Mouse (Mus musculus): ENCODE results near the gene Astn1. TPM values are rescaled to one million over a fixed set of nuclear protein-coding genes. Genes with fewer than 3 reads are reported as not detected.

The Astn1 gene
- polyA plus RNA-seq, 1 experiment from 2014 or later: 42.3 TPM

DNA sequence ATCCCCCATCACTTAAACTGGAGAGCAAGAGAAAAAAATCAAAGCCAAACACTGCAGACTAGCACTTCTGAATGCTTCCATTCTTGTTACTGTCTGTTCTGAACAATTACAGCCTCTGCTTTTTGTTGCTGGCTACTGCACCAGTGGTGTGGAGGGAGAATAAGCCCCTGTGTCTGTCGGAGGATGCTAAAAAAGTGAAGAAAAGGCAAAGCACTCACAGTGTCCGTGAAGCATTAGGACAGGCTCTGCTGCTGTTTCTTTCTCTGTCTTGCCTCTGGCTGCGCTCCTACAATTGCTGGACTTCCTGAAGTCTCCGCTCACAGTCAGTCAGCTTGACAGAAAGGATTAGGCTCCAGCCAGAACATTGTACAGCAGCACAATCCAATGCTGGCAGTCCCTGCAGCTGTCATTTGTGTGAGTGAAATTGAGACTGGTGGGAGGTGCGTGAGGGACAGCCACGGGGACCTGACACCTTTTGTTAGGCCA lies 192.0 kb downstream of the Astn1 start:
- Histone ChIP-seq H3K9ac (replicated peaks; ENCODE audit: low read depth, low read length) (no peak overlapping the region), H3K36me3 (ENCODE audit: control insufficient read depth, insufficient read depth) (no peaks in the 10 kb centered on the region), H3K4me2 (ENCODE audit: low read length) (no peak overlapping the region), H3K27me3 (replicated peaks; ENCODE audit: control insufficient read depth, insufficient read depth, low read length) (no peaks in the 10 kb centered on the region), H3K4me1 (replicated peaks; ENCODE audit: control insufficient read depth, insufficient read depth, low read length) (peaks cover 16% of the 10 kb centered on the region), H3K9me3 (ENCODE audit: control insufficient read depth, low read length) (no peaks in the 10 kb centered on the region), H3K4me3 (replicated peaks; ENCODE audit: low read length) (no peak overlapping the region), H3K27ac (ENCODE audit: low read length) (peak overlapping the region; percentile 56; the same call in 1 of the 2 replicates)
- 5% methylated on average over 6 of the region's 6 CpGs for WGBS
- ATAC-seq: peak; percentile 81

GRCm38 (mm10) chr1:158573168-158573567 lies 211.1 kb downstream of the Astn1 start:
- peak overlapping the region; percentile 67 for H3K27ac ChIP-seq (ENCODE audit: low read length)
- peak; percentile 95 for ATAC-seq
- WGBS: 53% methylated on average over 5 of the region's 5 CpGs

GRCm38 (mm10) chr1:158573597-158573996 lies 211.5 kb downstream of the Astn1 start:
- H3K4me3 ChIP-seq (replicated peaks; ENCODE audit: low read length): no peak overlapping the region
- ATAC-seq: peak; percentile 72
- peak overlapping the region; percentile 64 for H3K27ac ChIP-seq (ENCODE audit: low read length)
- H3K27me3 ChIP-seq (replicated peaks; ENCODE audit: control insufficient read depth, insufficient read depth, low read length): no peaks in the 10 kb centered on the region
- H3K9ac ChIP-seq (replicated peaks; ENCODE audit: low read depth, low read length): no peak overlapping the region
- 67% methylated on average over 7 of the region's 7 CpGs for WGBS
- H3K4me1 ChIP-seq (replicated peaks; ENCODE audit: control insufficient read depth, insufficient read depth, low read length): peaks cover 7% of the 10 kb centered on the region
- H3K9me3 ChIP-seq (ENCODE audit: control insufficient read depth, low read length): no peaks in the 10 kb centered on the region
- peaks cover 3% of the 10 kb centered on the region for H3K36me3 ChIP-seq (ENCODE audit: control insufficient read depth, insufficient read depth)
- H3K4me2 ChIP-seq (ENCODE audit: low read length): no peak overlapping the region

More at GRCm38 (mm10) chr1:158573168-158573567, 211.1 kb downstream of the Astn1 start:
- no peaks in the 10 kb centered on the region for H3K27me3 ChIP-seq (replicated peaks; ENCODE audit: control insufficient read depth, insufficient read depth, low read length)
- no peak overlapping the region for H3K4me3 ChIP-seq (replicated peaks; ENCODE audit: low read length)
- H3K36me3 ChIP-seq (ENCODE audit: control insufficient read depth, insufficient read depth): peaks cover under 1% of the 10 kb centered on the region
- no peaks in the 10 kb centered on the region for H3K9me3 ChIP-seq (ENCODE audit: control insufficient read depth, low read length)
- peaks cover 7% of the 10 kb centered on the region for H3K4me1 ChIP-seq (replicated peaks; ENCODE audit: control insufficient read depth, insufficient read depth, low read length)
- H3K4me2 ChIP-seq (ENCODE audit: low read length): no peak overlapping the region
- H3K9ac ChIP-seq (replicated peaks; ENCODE audit: low read depth, low read length): no peak overlapping the region

GRCm38 (mm10) chr1:158575997-158576396 lies 213.9 kb downstream of the Astn1 start:
- no peaks in the 10 kb centered on the region for H3K9me3 ChIP-seq (ENCODE audit: control insufficient read depth, low read length)
- no peak overlapping the region for H3K4me3 ChIP-seq (replicated peaks; ENCODE audit: low read length)
- H3K27me3 ChIP-seq (replicated peaks; ENCODE audit: control insufficient read depth, insufficient read depth, low read length): no peaks in the 10 kb centered on the region
- peaks cover 7% of the 10 kb centered on the region for H3K4me1 ChIP-seq (replicated peaks; ENCODE audit: control insufficient read depth, insufficient read depth, low read length)
- WGBS: 73% methylated on average over 1 of the region's 1 CpGs
- H3K27ac ChIP-seq (ENCODE audit: low read length): no peak overlapping the region
- H3K9ac ChIP-seq (replicated peaks; ENCODE audit: low read depth, low read length): no peak overlapping the region
- no peak for ATAC-seq
- H3K36me3 ChIP-seq (ENCODE audit: control insufficient read depth, insufficient read depth): peaks cover 3% of the 10 kb centered on the region
- H3K4me2 ChIP-seq (ENCODE audit: low read length): no peak overlapping the region

DNA sequence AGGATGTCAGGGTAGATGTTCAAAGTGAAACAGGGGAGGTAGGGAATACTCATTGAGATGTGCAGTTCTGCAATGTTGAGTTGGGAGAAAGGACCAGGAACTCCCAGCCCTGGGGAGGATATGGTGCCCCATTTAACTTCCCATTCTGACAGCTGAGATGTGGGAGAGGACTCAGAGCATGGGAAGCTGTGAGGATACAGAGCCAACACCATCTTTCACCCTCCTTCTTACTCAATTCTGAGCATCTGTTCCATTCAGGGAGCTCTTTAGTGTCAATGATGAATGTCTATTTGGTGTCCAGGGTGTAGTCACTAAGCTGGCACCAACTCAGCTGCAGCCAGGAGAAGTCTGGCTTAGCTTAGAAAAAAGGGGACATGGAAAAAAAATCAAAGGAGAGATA lies 219.7 kb downstream of the Astn1 start:
- Histone ChIP-seq H3K9ac (replicated peaks; ENCODE audit: low read depth, low read length) (no peak overlapping the region), H3K4me1 (replicated peaks; ENCODE audit: control insufficient read depth, insufficient read depth, low read length) (no peaks in the 10 kb centered on the region), H3K9me3 (ENCODE audit: control insufficient read depth, low read length) (no peaks in the 10 kb centered on the region), H3K27me3 (replicated peaks; ENCODE audit: control insufficient read depth, insufficient read depth, low read length) (no peaks in the 10 kb centered on the region), H3K4me2 (ENCODE audit: low read length) (no peak overlapping the region), H3K27ac (ENCODE audit: low read length) (no peak overlapping the region), H3K4me3 (replicated peaks; ENCODE audit: low read length) (no peak overlapping the region), H3K36me3 (ENCODE audit: control insufficient read depth, insufficient read depth) (peaks cover 3% of the 10 kb centered on the region; the same call in 1 of the 2 replicates)
- no peak for ATAC-seq

GRCm38 (mm10) chr1:158588903-158589302 lies 226.8 kb downstream of the Astn1 start:
- H3K27me3 ChIP-seq (replicated peaks; ENCODE audit: control insufficient read depth, insufficient read depth, low read length): no peaks in the 10 kb centered on the region
- 31% methylated on average over 3 of the region's 3 CpGs for WGBS
- no peak overlapping the region for H3K9ac ChIP-seq (replicated peaks; ENCODE audit: low read depth, low read length)
- no peak overlapping the region for H3K27ac ChIP-seq (ENCODE audit: low read length)
- H3K4me1 ChIP-seq (replicated peaks; ENCODE audit: control insufficient read depth, insufficient read depth, low read length): no peaks in the 10 kb centered on the region
- no peak overlapping the region for H3K4me2 ChIP-seq (ENCODE audit: low read length)
- ATAC-seq: peak; percentile 87
- peaks cover 8% of the 10 kb centered on the region; the same call in 1 of the 2 replicates for H3K36me3 ChIP-seq (ENCODE audit: control insufficient read depth, insufficient read depth)
- no peak overlapping the region for H3K4me3 ChIP-seq (replicated peaks; ENCODE audit: low read length)
- H3K9me3 ChIP-seq (ENCODE audit: control insufficient read depth, low read length): no peaks in the 10 kb centered on the region

GRCm38 (mm10) chr1:158596726-158597448 lies 234.8 kb downstream of the Astn1 start:
- H3K27ac ChIP-seq (ENCODE audit: low read length): no peak overlapping the region
- WGBS: 44% methylated on average over 16 of the region's 16 CpGs
- H3K36me3 ChIP-seq (ENCODE audit: control insufficient read depth, insufficient read depth): peaks cover 14% of the 10 kb centered on the region
- H3K4me1 ChIP-seq (replicated peaks; ENCODE audit: control insufficient read depth, insufficient read depth, low read length): no peaks in the 10 kb centered on the region
- no peaks in the 10 kb centered on the region for H3K27me3 ChIP-seq (replicated peaks; ENCODE audit: control insufficient read depth, insufficient read depth, low read length)
- ATAC-seq: peak; percentile 67; the same call in 1 of the 2 replicates
- no peak overlapping the region for H3K9ac ChIP-seq (replicated peaks; ENCODE audit: low read depth, low read length)
- H3K9me3 ChIP-seq (ENCODE audit: control insufficient read depth, low read length): no peaks in the 10 kb centered on the region
- no peak overlapping the region for H3K4me2 ChIP-seq (ENCODE audit: low read length)
- H3K4me3 ChIP-seq (replicated peaks; ENCODE audit: low read length): no peak overlapping the region

- no peak for ATAC-seq
- 90% methylated on average over 7 of the region's 7 CpGs for WGBS
- no peaks in the 10 kb centered on the region for H3K9me3 ChIP-seq (ENCODE audit: control insufficient read depth, low read length)
- H3K4me1 ChIP-seq (replicated peaks; ENCODE audit: control insufficient read depth, insufficient read depth, low read length): no peaks in the 10 kb centered on the region
- no peak overlapping the region for H3K27ac ChIP-seq (ENCODE audit: low read length)
- peaks cover 10% of the 10 kb centered on the region for H3K36me3 ChIP-seq (ENCODE audit: control insufficient read depth, insufficient read depth)
- no peaks in the 10 kb centered on the region for H3K27me3 ChIP-seq (replicated peaks; ENCODE audit: control insufficient read depth, insufficient read depth, low read length)
- H3K9ac ChIP-seq (replicated peaks; ENCODE audit: low read depth, low read length): no peak overlapping the region
- no peak overlapping the region for H3K4me3 ChIP-seq (replicated peaks; ENCODE audit: low read length)
- no peak overlapping the region for H3K4me2 ChIP-seq (ENCODE audit: low read length)
These were observed 235.9 kb downstream of the Astn1 start for GRCm38 (mm10) chr1:158597996-158598395.

DNA sequence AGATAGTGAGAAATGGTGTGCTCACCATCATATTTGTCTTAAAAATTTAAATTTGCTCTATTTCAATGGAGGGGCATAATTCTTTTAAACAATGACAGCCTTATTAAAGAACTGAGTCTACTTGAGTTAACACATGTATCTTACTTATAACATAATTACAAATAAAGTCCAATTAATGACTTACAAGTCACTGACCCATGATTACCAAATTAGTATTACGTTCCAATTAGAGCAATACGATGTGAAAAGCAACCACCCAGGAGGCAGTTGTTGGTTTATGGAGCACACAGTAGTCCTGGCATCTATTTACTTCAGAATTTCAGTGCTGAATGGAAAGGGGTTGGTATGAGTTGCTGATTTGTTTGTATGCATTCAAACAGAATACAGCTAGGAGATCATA lies 237.4 kb downstream of the Astn1 start:
- Histone ChIP-seq H3K9ac (replicated peaks; ENCODE audit: low read depth, low read length) (no peak overlapping the region), H3K9me3 (ENCODE audit: control insufficient read depth, low read length) (no peaks in the 10 kb centered on the region), H3K4me1 (replicated peaks; ENCODE audit: control insufficient read depth, insufficient read depth, low read length) (no peaks in the 10 kb centered on the region), H3K27ac (ENCODE audit: low read length) (no peak overlapping the region), H3K36me3 (ENCODE audit: control insufficient read depth, insufficient read depth) (peaks cover 6% of the 10 kb centered on the region; the same call in 1 of the 2 replicates), H3K4me3 (replicated peaks; ENCODE audit: low read length) (no peak overlapping the region), H3K4me2 (ENCODE audit: low read length) (no peak overlapping the region), H3K27me3 (replicated peaks; ENCODE audit: control insufficient read depth, insufficient read depth, low read length) (no peaks in the 10 kb centered on the region)
- no peak for ATAC-seq
- 43% methylated on average over 2 of the region's 2 CpGs for WGBS

Measured in forebrain, embryonic 16.5 days (tissue).